Mouse (Mus musculus) forebrain, embryonic 13.5 days (tissue): ENCODE measurements at regions not wholly inside any gene's neighbourhood (a gene's known extent, or its start where the extent isn't known, plus 50 kb on each side); places are given as distances from the start of the nearest gene placed in this dataset.
A peak's percentile ranks its signal among the peaks of the same experiment; 100 is the strongest.

Source experiments
- ATAC-seq: fragments of 200-750 bp; cut with Nextera tagmentation; 2 replicates; pipeline ENCODE4 v1.8.0; 2017
- H3K27ac ChIP-seq: fragments of 300-500 bp; sonication (generic); 2 replicates; pipeline ENCODE4 v1.5.1; 2015; ENCODE audit warnings: inconsistent platforms, mild to moderate bottlenecking, moderate library complexity
- H3K27me3 ChIP-seq: fragments of 300-500 bp; sonication (generic); 2 replicates; pipeline ENCODE4 v1.6.1; 2015; ENCODE audit warnings: mild to moderate bottlenecking, inconsistent platforms
- H3K36me3 ChIP-seq: fragments of 300-500 bp; sonication (generic); 2 replicates; pipeline ENCODE4 v1.6.1; 2015; ENCODE audit warnings: mild to moderate bottlenecking, inconsistent platforms; ENCODE audit not compliant: poor library complexity, severe bottlenecking
- H3K4me1 ChIP-seq: fragments of 300-500 bp; sonication (generic); 2 replicates; pipeline ENCODE4 v1.6.1; 2015; ENCODE audit warnings: inconsistent platforms
- H3K4me2 ChIP-seq: fragments of 300-500 bp; sonication (generic); 2 replicates; pipeline ENCODE4 v1.6.1; 2015; ENCODE audit warnings: inconsistent platforms, mild to moderate bottlenecking, moderate library complexity
- H3K4me3 ChIP-seq: fragments of 300-500 bp; sonication (generic); 2 replicates; pipeline ENCODE4 v1.5.1; 2015; ENCODE audit warnings: mild to moderate bottlenecking, inconsistent platforms
- H3K9ac ChIP-seq: fragments of 300-500 bp; sonication (generic); 2 replicates; pipeline ENCODE4 v1.6.1; 2015; ENCODE audit warnings: mild to moderate bottlenecking, inconsistent platforms
- H3K9me3 ChIP-seq: fragments of 300-500 bp; sonication (generic); replicated peaks from 2 replicates; pipeline ENCODE4 v1.6.1; 2016; ENCODE audit warnings: inconsistent platforms
- WGBS: fragments of 180-500 bp; shearing (Covaris S2); methylation state at CpG from one replicate; pipeline ENCODE4 v1.1.7; 2015; 5-methylcytosine and 5-hydroxymethylcytosine counted together

DNA sequence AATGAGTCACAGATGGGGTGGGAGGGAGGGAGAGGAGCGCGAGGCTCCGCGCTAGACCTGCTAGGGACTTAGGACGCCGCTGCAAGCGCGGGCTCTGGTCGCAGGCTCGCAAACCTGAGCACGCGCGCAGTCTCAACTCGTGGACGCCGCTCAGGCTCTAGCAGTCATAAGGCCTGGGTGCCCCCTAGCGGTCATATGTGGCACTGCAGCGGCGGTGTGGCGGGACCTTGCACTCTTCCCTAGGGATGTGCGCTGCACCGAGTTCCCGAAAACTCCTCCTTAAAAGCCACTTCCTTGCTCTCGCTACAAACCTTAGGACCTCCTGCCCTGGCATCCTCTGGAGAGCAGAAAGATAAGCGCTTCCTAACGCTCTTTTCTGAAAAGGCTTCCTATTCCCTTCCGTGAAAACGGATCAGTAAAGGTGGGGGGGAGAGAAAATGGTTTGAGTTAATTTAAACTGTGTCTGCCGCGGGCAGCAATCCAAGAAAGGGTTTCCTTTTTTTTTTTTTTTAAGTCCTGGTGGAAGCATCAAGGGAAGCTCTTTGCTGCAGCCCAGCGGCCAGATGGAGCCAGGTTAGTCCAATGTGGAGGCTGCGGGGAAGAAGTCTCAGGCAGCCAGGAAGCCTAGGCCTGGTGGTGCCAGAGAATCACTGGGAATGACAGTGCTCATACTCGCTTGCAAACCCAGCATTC is 50.7 kb upstream of the Kdm8 start:
- H3K36me3 ChIP-seq, result no peaks in the 10 kb centered on the region
- peak overlapping the region; percentile 41 for H3K4me3 ChIP-seq
- 0 out of 2 replicates have a peak, but pooled peaks cover 3% of the 10 kb centered on the region for H3K27me3 ChIP-seq
- H3K27ac ChIP-seq, result no peak overlapping the region
- ATAC-seq, result peak; percentile 95
- peaks cover 10% of the 10 kb centered on the region for H3K4me1 ChIP-seq
- no peaks in the 10 kb centered on the region for H3K9me3 ChIP-seq
- peak overlapping the region; percentile 67 for H3K9ac ChIP-seq
- H3K4me2 ChIP-seq, result peak overlapping the region; percentile 76
- under 1% methylated on average over 33 of the region's 33 CpGs for WGBS
